Mouse (Mus musculus): ENCODE results near the gene Ipo9.

Ipo9 gene

DNA sequence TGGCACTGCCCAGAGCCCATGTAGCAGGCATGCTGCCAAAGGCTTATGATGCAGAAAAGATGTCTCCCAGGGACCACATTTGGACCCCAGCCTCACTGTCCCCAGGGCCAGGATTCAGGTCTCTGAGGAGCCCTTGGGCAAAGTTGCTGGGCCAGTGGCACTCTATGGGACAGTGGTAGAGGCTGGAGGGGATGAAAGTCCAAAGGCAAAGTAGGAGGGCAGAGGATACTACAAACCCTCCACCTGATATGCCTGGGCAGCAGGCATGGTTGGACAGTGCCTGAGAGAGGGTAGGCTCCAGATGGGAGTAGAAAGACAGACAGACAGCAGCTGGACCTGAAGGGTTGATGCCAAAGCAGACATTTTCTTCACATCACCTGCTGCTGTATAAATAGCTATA is 63.9 kb downstream of the Ipo9 start:
- no peak for DNase-seq

GRCm38 (mm10) chr1:135363446-135363845 is 66.9 kb downstream of the Ipo9 start:
- no peak for DNase-seq

DNA sequence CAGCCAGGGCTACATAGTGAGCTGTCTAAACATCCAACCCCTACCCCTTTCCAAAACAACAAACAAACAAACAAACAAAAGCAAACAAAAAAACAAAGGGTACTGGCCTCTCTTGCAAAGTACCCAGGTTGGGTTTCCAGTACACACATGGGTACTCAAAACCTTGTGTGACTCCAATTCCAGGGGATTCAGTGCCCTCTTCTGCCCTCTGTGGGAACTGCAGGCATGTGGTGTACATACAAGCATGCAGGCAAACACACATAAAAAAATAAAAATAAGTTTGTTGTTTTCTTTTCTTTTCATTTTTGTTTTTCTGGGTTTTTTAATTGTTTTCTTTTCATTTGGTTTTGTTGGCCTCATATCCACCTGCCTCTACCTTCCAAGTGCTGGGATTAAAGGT is 68.2 kb downstream of the Ipo9 start:
- no peak for DNase-seq

DNA sequence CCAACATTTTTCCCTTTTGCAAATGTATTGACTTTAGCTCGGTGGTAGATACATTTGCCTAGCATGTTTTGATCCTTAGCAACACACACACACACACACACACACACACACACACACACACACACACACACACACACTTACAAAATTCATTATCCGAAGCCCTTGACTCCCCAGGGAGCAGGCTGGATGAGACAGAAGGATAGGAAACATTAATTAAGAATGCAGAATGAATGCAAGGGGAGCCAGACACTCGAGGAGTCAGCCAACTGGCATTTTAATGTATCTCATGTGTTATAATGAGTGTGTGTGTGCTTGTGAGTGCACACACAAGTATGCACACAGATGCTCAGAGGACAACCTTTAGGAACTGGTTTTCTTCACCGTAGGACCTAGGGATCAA is 68.8 kb downstream of the Ipo9 start:
- no peak for DNase-seq

- DNase-seq = no peak
These were observed 71.2 kb downstream of the Ipo9 start for GRCm38 (mm10) chr1:135359071-135359470.

DNA sequence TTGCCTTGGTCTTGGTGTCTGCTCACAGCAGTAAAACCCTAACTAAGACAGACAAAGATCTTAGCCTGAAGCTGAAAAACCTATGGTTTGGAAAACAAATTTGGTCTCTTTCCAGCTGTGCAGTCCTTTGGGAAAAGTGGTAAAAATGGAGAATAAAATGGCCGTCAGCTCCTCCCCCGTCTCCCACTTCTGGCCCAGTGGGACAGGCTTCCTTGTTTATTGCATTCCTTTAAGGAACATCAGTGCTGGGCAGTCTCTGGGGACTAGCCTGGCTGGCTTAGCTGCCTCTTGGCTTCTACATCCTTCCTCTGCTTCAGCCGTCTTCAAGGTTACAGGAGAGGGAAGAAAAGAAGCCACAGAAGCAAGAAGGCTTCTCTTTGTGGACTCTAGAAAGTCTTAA is 78.3 kb downstream of the Ipo9 start:
- DNase-seq = no peak

DNA sequence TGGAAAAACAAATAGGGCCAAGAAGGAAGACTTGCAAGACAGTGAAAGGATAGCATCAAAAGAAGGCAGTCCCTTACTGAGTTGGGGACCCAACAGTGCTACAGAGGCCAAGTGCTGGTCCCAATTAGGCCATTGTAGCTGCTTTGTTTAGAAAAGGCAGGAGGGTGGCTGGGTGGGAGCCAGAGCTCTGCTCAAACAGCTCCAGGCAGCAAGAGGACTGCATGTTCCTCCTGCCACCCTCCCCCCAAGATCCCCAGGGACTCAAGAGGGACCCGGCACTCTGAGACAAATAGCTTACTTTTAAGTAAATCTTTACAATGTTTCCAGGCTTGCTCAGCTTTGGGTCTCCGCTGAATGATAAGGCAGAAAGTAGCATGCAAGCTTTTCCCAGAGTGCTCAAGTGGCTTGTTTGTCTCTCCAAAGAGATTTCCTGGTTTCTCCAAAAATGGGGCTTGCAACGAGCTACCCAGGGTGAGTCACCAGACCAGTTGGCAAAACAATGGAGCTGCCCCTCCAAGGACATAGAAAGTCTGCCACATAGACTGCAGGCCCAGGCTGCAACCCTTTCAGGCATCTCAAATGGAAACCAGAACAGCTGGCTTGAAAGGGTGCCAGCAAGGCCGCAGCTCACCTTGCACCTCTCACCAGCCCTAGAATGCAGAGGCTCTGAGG is 82.7 kb downstream of the Ipo9 start:
- DNase-seq = peak; percentile 9

DNA sequence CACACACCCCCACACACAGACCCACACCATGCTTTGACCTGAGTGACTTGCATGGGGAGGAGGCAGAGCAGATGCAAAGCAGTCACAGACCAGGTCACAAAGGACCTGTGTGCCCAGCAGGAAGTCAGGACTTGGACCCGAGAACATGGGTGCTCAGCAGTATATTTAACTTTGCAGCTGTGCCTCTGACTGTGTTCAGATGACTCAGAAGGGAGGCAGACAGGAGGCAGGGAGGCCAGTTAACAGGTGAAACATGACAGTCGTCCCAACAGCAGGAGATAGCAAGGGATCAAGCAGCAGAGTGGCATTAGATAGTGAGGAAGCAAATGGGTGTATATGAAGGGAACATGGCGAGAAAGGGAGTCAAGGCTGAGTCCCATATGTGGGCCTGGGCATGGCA is 83.4 kb downstream of the Ipo9 start:
- no peak for DNase-seq

GRCm38 (mm10) chr1:135344026-135344425 is 86.3 kb downstream of the Ipo9 start:
- DNase-seq = no peak

- no peak for DNase-seq
These were observed 88.4 kb downstream of the Ipo9 start for GRCm38 (mm10) chr1:135341947-135342346.
